Mouse (Mus musculus) adrenal gland, postnatal 25 days (tissue): Measurements from ENCODE around the gene Mlxip. TPM values are rescaled to one million over a fixed set of nuclear protein-coding genes. Genes with fewer than 3 reads are reported as not detected.
A peak's percentile ranks its signal among the peaks of the same experiment; 100 is the strongest.

Experiments used
- DNase-seq: peaks from one replicate; pipeline ENCODE4 v3.0.0; 2021; ENCODE audit warnings: mixed read lengths
- total RNA-seq: library from RNA; stranded (reverse); gene quantifications from 2 replicates; pipeline ENCODE4 v1.2.3, GENCODE M21; 2021

Mlxip gene
- total RNA-seq, 1 experiment from 2014 or later, result 30.5 TPM

GRCm38 (mm10) chr5:123381968-123382367 is 12.6 kb upstream of the Mlxip start:
- DNase-seq, result peak; percentile 43

GRCm38 (mm10) chr5:123382686-123383085 is 11.9 kb upstream of the Mlxip start:
- DNase-seq, result no peak

GRCm38 (mm10) chr5:123388452-123388851 is 6.1 kb upstream of the Mlxip start:
- no peak for DNase-seq

GRCm38 (mm10) chr5:123390536-123391441 is 3.8 kb upstream of the Mlxip start:
- DNase-seq, result no peak

GRCm38 (mm10) chr5:123391442-123391809 is 3.2 kb upstream of the Mlxip start:
- DNase-seq, result no peak

GRCm38 (mm10) chr5:123393786-123394302 is 754 bp upstream of the Mlxip start:
- DNase-seq, result no peak

- DNase-seq, result no peak
Measured at GRCm38 (mm10) chr5:123394957-123395881, 621 bp downstream of the Mlxip start.

- DNase-seq, result no peak
Measured at GRCm38 (mm10) chr5:123396901-123397464, 2.4 kb downstream of the Mlxip start.

- DNase-seq, result no peak
Measured at GRCm38 (mm10) chr5:123397786-123398185, 3.2 kb downstream of the Mlxip start.

- DNase-seq, result no peak
Measured at GRCm38 (mm10) chr5:123398856-123399498, 4.4 kb downstream of the Mlxip start.

- DNase-seq, result no peak
Measured at GRCm38 (mm10) chr5:123404480-123404879, 9.9 kb downstream of the Mlxip start.

- DNase-seq, result no peak
Measured at GRCm38 (mm10) chr5:123406952-123407351, 12.4 kb downstream of the Mlxip start.

GRCm38 (mm10) chr5:123408176-123408575 is 13.6 kb downstream of the Mlxip start:
- DNase-seq, result no peak

GRCm38 (mm10) chr5:123412193-123412592 is 17.6 kb downstream of the Mlxip start:
- no peak for DNase-seq

GRCm38 (mm10) chr5:123413866-123414363 is 19.3 kb downstream of the Mlxip start:
- no peak for DNase-seq

GRCm38 (mm10) chr5:123416149-123416548 is 21.6 kb downstream of the Mlxip start:
- no peak for DNase-seq

- peak; percentile 18 for DNase-seq
Measured at GRCm38 (mm10) chr5:123416566-123417518, 22.2 kb downstream of the Mlxip start.

- no peak for DNase-seq
Measured at GRCm38 (mm10) chr5:123423885-123424284, 29.3 kb downstream of the Mlxip start.

GRCm38 (mm10) chr5:123427556-123427955 is 33.0 kb downstream of the Mlxip start:
- no peak for DNase-seq

- peak; percentile 65 for DNase-seq
Measured at GRCm38 (mm10) chr5:123431524-123432304, 37.1 kb downstream of the Mlxip start.
